Mouse (Mus musculus): Measurements from ENCODE around the gene Oaz3.

- TF ChIP-seq POLR2A (IDR thresholded peaks at IDR 0.05; ENCODE audit: extremely low read depth, insufficient read depth, low read length) (no peak), CTCF (IDR thresholded peaks at IDR 0.05; ENCODE audit: low read depth, low read length) (no peak)
Observed at GRCm38 (mm10) chr3:94399663-94400310, 43.9 kb downstream of the Oaz3 start.
